Mouse (Mus musculus) embryonic stem cell, embryonic (primary cell): ENCODE measurements at regions not wholly inside any gene's neighbourhood (a gene's known extent, or its start where the extent isn't known, plus 50 kb on each side); places are given as distances from the start of the nearest gene placed in this dataset.

ENCODE experiments used
- CTCF ChIA-PET, 4 experiments: fragments of 300-600 bp in 2 of 4; fragments of 350-600 bp in 2 of 4; sonication (Branson Sonifier 250); formaldehyde crosslinking; loops; one replicate each; lab custom pipeline; 2022; ENCODE audit warnings: inconsistent platforms in 2 of 4; lab: Charles Lee
- POLR2A ChIA-PET, 4 experiments: fragments of 300-600 bp in 2 of 4; fragments of 350-600 bp in 2 of 4; sonication (Branson Sonifier 250); formaldehyde crosslinking; loops; one replicate each; lab custom pipeline; 2022; ENCODE audit warnings: antibody characterized with exemption in 4 of 4, inconsistent platforms in 1 of 4; lab: Charles Lee

DNA sequence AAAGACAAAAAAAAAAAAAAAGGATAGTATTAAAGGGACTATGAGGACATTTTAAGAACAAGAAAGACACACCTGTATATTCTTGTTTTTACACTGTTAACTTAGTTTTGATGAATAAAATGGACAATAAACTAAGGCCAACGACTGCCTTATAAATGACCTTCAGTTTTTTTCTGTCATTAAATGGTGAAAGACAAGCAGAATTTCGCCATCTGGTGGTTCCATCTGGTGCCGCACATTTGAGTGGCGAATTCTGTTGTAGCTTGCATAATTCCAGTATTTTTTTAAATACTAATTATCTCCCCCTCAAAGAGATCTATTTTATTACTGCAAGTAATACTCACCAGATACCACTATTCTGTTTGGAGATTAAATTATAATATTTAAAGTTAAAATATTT is 107.3 kb upstream of the Eef1e1 start:
- CTCF ChIA-PET = interaction anchor here (0.5 to 1.3 kb wide), 14 partner anchors 24 to 1122 kb away, joined by 3 to 6 read pairs (median 3); no protein-coding TSS in a partner anchor
- POLR2A ChIA-PET = interaction anchor here in 1 of 4 experiments (0.7 kb wide), 2 partner anchors 69 to 329 kb away, joined by 3 to 4 read pairs; no protein-coding TSS in a partner anchor

- ChIA-PET POLR2A (no interaction called here), CTCF (no interaction called here)
Measured at GRCm38 (mm10) chr13:38760261-38760660, 101.4 kb upstream of the Eef1e1 start.

DNA sequence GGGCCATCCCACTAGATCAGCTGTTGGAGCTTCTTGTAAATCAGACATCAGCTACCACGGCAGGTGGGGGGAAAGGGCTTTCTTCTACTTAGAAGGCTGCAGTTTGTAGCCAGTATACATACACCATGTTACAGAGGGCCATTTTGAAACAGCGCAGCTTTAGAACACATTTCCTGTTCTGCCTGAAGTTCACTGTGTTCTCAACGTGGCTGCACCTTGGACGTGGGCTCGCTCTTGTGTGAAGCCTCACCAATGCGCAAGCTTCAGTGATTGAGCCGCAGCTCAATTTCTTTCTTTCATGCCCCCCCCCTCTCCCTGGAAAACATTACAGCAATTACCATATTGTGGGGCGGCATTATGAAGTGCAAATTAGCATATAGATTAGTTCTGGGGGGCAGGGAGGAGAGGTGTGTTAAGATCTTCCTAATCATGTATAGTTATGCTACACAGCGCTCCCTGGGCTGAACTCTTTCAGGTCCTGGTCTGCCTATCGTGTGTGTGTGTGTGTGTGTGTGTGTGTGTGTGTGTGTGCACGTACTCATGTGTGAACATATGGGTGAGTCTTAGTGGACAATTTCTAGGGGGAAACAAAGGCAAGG is 97.9 kb upstream of the Eef1e1 start:
- CTCF ChIA-PET = no interaction called here
- POLR2A ChIA-PET = interaction anchor here in 1 of 4 experiments (0.6 kb wide), 1 partner anchor 237 kb away, joined by 3 read pairs; no protein-coding TSS in a partner anchor

DNA sequence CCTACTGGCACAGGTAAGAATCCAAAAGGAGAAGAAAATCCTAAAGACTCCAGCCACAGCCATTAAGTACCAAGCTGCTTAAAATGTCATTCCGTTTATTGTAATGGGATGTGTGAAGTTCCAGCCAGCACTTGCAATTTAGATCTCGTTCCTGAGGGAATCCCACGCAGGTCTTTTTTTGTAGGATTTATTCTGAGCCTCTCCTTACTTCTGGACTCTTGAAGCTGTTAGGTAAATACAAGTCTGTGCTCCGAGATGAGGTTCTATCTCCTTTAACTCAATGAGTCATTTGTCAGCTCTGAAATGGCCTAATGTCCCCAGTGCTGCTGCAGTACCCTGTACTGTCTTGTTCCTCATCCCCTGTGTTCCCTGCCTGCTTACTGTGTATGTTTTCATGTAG is 94.9 kb upstream of the Eef1e1 start:
- CTCF ChIA-PET = no interaction called here

DNA sequence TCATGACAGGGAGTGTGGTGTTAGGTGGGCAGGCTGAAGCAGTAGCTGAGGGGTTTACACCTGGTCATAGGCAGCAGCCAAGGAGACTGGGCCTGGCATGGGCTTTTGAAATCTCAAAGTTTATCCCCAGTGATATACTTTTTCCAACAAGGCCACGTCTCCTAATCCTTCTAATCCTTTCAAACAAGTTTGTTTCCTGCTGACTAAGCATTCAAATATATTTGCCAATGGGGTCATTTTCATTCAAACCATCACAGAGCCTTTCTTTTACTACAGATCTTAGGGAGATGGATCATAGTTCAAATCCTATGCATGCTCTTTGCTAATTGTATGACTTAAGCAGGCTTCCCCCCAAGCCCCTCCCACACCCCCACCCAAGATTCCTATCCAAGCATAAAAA is 93.0 kb upstream of the Eef1e1 start:
- POLR2A ChIA-PET = no interaction called here
- CTCF ChIA-PET = no interaction called here

More for the DNA sequence above, 94.9 kb upstream of the Eef1e1 start:
- POLR2A ChIA-PET = interaction anchor here in 2 of 4 experiments (0.6 to 1.6 kb wide), 4 partner anchors 18 to 1012 kb away, joined by 3 to 4 read pairs (median 4); no protein-coding TSS in a partner anchor

DNA sequence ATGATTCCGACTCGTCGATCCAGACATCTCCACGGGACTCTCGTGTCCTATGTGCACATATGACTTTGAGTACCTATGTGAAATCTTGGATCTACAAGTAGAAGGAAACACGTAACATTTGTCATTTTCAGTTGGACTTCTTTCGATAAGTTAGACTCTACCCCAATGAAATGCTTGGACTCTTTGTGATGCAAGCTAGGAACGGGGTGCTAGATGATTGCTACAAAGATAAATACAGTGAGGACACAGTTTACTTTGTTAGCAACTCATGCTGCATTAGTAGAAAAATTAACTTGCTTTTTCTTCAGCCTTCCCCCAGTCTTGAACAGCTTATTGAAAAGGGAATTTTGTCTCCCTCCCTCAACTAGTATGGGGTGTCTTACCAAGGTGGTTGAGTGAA is 81.2 kb upstream of the Eef1e1 start:
- CTCF ChIA-PET = no interaction called here
- POLR2A ChIA-PET = interaction anchor here in 2 of 4 experiments (0.5 to 1.0 kb wide), 3 partner anchors 9 to 1700 kb away, joined by 3 to 11 read pairs (median 4); no protein-coding TSS in a partner anchor

DNA sequence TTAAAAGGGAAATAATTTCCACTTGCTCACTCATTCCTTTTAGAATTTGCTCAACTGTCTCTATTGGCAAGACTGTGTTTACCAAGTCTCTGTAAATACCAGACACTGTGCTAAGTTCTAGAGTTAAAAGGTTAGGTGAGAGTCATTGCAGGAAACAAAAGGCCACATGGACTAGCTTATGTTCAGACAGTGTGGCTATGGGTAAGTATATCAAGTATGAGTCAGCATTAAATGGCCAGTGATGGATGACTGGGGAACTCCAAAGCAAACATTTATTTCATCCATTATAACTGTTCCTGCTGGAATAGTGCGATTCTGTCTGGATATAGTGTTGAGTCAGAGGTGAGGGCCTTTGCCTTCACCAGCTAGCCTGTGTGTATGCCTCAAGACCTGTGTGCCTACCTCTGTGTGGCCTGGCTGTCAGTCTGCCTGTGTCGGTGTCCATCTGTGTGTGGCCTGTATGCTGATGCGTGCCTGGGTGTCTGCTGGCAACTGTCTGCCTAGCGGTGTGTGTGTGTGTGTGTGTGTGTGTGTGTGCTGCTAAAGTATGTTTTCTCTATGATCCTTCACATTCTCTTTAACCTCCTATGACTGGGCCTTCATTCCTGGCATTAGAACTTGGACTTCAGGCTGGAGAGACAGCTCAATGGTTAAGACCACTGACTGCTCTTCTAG is 77.6 kb upstream of the Eef1e1 start:
- CTCF ChIA-PET = no interaction called here

DNA sequence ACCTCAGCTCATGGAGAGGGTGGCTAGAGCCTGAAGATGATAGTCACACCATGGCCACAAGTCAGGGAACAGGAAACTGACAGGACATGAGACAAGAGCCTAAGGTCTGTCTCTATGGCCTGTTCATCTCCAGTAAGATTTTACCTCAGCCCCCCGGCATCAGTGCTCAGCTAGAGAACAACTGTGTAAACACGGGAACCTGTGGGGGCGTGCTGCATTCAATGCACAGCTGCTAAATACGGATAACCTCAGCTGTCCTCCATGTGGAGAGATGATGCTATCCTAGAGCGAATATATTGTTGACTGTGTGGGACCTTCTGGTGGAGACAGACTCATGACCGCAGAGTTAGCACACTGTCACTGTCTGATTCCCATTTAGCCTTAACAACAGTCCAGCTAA is 76.4 kb upstream of the Eef1e1 start:
- ChIA-PET CTCF (no interaction called here), POLR2A (no interaction called here)

More for the DNA sequence above, 77.6 kb upstream of the Eef1e1 start:
- POLR2A ChIA-PET = interaction anchor here in 1 of 4 experiments (0.6 kb wide), 1 partner anchor 223 kb away, joined by 6 read pairs; no protein-coding TSS in a partner anchor

GRCm38 (mm10) chr13:38733246-38733645 is 74.4 kb upstream of the Eef1e1 start:
- POLR2A ChIA-PET = interaction anchor here in 1 of 4 experiments (0.5 kb wide), 1 partner anchor 40 kb away, joined by 3 read pairs; no protein-coding TSS in a partner anchor
- CTCF ChIA-PET = no interaction called here

- ChIA-PET CTCF (interaction anchor here in 1 of 4 experiments (0.6 kb wide), 1 partner anchor 53 kb away, joined by 3 read pairs; no protein-coding TSS in a partner anchor), POLR2A (interaction anchor here in 1 of 4 experiments (0.6 to 1.6 kb wide), 2 partner anchors 52 to 90 kb away, joined by 3 read pairs; no protein-coding TSS in a partner anchor)
Measured at GRCm38 (mm10) chr13:38725452-38725851, 66.6 kb upstream of the Eef1e1 start.

DNA sequence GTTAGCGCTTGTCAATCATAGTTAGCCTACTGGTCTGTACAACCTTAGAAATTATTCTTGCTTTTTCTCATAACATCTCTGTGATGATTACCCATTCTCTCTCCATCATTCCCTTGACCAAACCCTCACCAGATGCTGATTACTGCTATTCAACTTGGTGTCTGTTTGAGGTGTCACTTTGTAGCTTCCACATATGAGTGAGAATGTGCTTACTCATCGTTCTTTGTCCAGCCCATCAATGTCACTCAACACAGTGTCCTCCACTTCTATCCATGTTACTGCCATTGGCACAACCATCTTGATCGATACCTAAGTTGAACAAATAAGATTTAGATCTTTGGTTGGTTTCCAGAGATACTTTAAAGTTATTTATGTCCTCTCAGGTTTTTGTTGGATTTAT is 62.3 kb upstream of the Eef1e1 start:
- ChIA-PET CTCF (no interaction called here), POLR2A (no interaction called here)

- POLR2A ChIA-PET = no interaction called here
- CTCF ChIA-PET = no interaction called here
Measured at GRCm38 (mm10) chr13:38714838-38715237, 56.0 kb upstream of the Eef1e1 start.
